Comparison of ENCODE assay signal across 11 mouse cellular contexts in the genomic region with DNA sequence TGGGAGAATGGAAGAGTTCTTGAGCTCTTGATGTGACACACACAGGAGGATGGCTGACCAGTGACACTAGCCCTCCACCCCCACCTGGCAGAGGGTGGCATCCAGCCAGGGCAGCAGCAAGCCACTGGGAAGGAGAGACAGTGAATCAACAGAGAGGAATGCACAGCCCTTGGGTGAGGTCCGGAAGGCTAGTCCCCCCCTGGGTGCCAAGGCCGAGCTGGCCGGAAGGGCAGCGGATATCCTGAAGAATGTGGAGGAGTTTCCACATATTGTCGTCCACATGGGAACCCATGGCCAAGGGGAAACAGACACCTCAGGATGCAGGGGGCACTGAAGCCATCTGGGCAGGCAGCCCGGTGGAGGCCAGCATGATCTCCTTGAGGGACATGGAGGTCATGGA. TPM values are rescaled to one million over a fixed set of nuclear protein-coding genes. Genes with fewer than 3 reads are reported as not detected.
DNase-seq lines count a peak whose midpoint lies in the region; ATAC-seq and TF ChIP-seq lines count a peak whose summit lies in the region.
"Had no signal": no experiment of that assay in that cellular context is flagged by ENCODE, and none has a peak within 500 bp of the region (broad histone marks: within the 10 kb centered on the region; RNA-seq: fewer than 3 reads in every experiment).

No protein-coding gene starts in this region.

- H3K9me3 ChIP-seq in stomach, embryonic 16.5 days (replicated peaks; ENCODE audit: control insufficient read depth, low read length) = no peaks in the 10 kb centered on the region
- H3K9me3 ChIP-seq in stomach, postnatal 0 days (ENCODE audit: control insufficient read depth, low read length) = no peaks in the 10 kb centered on the region
- H3K9me3 ChIP-seq: limb, embryonic 15.5 days had no signal

- TF ChIP-seq EP300 in stomach, postnatal 0 days (optimal IDR thresholded peaks at IDR 0.05) = no peak

- no peak overlapping the region for H3K4me2 ChIP-seq in stomach, embryonic 16.5 days (ENCODE audit: low read depth, low read length)
- no peak overlapping the region for H3K4me2 ChIP-seq in stomach, postnatal 0 days (replicated peaks; ENCODE audit: low read depth)
- H3K4me2 ChIP-seq: hindbrain, embryonic 14.5 days; limb, embryonic 15.5 days had no signal

- ATAC-seq in stomach, embryonic 16.5 days (ENCODE audit: insufficient read depth, low FRiP score) = peak; percentile 10; the same call in 1 of the 2 replicates
- ATAC-seq in stomach, postnatal 0 days (ENCODE audit: low FRiP score, low TSS enrichment) = no peak

- no peaks in the 10 kb centered on the region for H3K36me3 ChIP-seq in stomach, embryonic 16.5 days (ENCODE audit: control insufficient read depth, insufficient read depth, low read length)
- no peaks in the 10 kb centered on the region for H3K36me3 ChIP-seq in stomach, postnatal 0 days (ENCODE audit: control insufficient read depth, insufficient read depth, low read length)
- H3K36me3 ChIP-seq: limb, embryonic 15.5 days had no signal

- no peaks in the 10 kb centered on the region for H3K27me3 ChIP-seq in stomach, embryonic 16.5 days (ENCODE audit: control insufficient read depth, insufficient read depth, low read length)
- no peaks in the 10 kb centered on the region for H3K27me3 ChIP-seq in stomach, postnatal 0 days (ENCODE audit: control insufficient read depth, insufficient read depth, low read length)
- H3K27me3 ChIP-seq: limb, embryonic 15.5 days had no signal

- no peaks in the 10 kb centered on the region for H3K4me1 ChIP-seq in stomach, embryonic 16.5 days (ENCODE audit: control insufficient read depth, insufficient read depth, low read length)
- H3K4me1 ChIP-seq in stomach, postnatal 0 days (replicated peaks; ENCODE audit: control insufficient read depth, insufficient read depth) = no peaks in the 10 kb centered on the region
- H3K4me1 ChIP-seq: limb, embryonic 15.5 days had no signal

- no peak for TF ChIP-seq CTCF in stomach, postnatal 0 days (IDR thresholded peaks at IDR 0.05; ENCODE audit: low read depth)
- TF ChIP-seq CTCF in left cerebral cortex, adult 2 months (IDR thresholded peaks at IDR 0.05) = no peak

- DNase-seq in stomach, postnatal 0 days (ENCODE audit: low spot score) = no peak
- peak; percentile 67 for DNase-seq in heart, adult 8-10 months (ENCODE audit: low spot score)
- DNase-seq in kidney, postnatal 10 days = peak; percentile 78
- peak; percentile 36 for DNase-seq in skeletal muscle tissue, adult 2 months (ENCODE audit: low read depth, low spot score)
- no peak for DNase-seq in left cerebral cortex, adult 2 months (ENCODE audit: extremely low spot score in 1 of 2, low spot score in 2 of 2)
- no peak for DNase-seq in layer of hippocampus, adult 9-11 months
- no peak for DNase-seq in layer of hippocampus, adult 8-10 months (ENCODE audit: low spot score in 2 of 2)
- DNase-seq: right cerebral cortex, postnatal 4 days had no signal

- 78% methylated on average over 6 of the region's 6 CpGs for WGBS in stomach, embryonic 16.5 days
- 75% methylated on average over 6 of the region's 6 CpGs for WGBS in stomach, postnatal 0 days

- no peak overlapping the region for H3K9ac ChIP-seq in stomach, embryonic 16.5 days (ENCODE audit: low read length)
- H3K9ac ChIP-seq in stomach, postnatal 0 days (ENCODE audit: low read length) = no peak overlapping the region
- H3K9ac ChIP-seq: hindbrain, embryonic 14.5 days; limb, embryonic 15.5 days had no signal

- no peak overlapping the region for H3K4me3 ChIP-seq in stomach, embryonic 16.5 days (replicated peaks; ENCODE audit: low read length)
- H3K4me3 ChIP-seq in stomach, postnatal 0 days (ENCODE audit: low read depth, low read length) = no peak overlapping the region
- no peak overlapping the region for H3K4me3 ChIP-seq in left cerebral cortex, adult 2 months
- H3K4me3 ChIP-seq: limb, embryonic 15.5 days had no signal

- H3K27ac ChIP-seq in stomach, embryonic 16.5 days (ENCODE audit: low read length) = no peak overlapping the region
- no peak overlapping the region for H3K27ac ChIP-seq in stomach, postnatal 0 days (replicated peaks)
- H3K27ac ChIP-seq in left cerebral cortex, adult 2 months = no peak overlapping the region
- H3K27ac ChIP-seq: hindbrain, embryonic 14.5 days; limb, embryonic 15.5 days had no signal

- intact Hi-C loops in left cerebral cortex, adult 2 months (cut with DNase I) = no loop called here

RNA-seq across cellular contexts. Expression of gene Nrarp, which starts 35.2 kb away (rescaled TPM):
- polyA plus RNA-seq in stomach, embryonic 16.5 days (2015; fragmentation: Nextera tagmentation; extraction: Ambion mirVana) = 9.9 and 11.0 TPM in 2 replicates
- 25.3 and 25.6 TPM in 2 replicates for polyA plus RNA-seq in stomach, postnatal 0 days (2015; fragmentation: Nextera tagmentation; extraction: Ambion mirVana)
- 1 to 10 TPM; 5.0 to 9.4 (median 9.2) TPM for total RNA-seq in heart, adult 8-10 months (2022)
- 10 to 100 TPM; 20.2 to 21.7 TPM for total RNA-seq in left cerebral cortex, adult 2 months (2021)
- total RNA-seq in layer of hippocampus, adult 8-10 months (2022) = 10 to 100 TPM; 16.9 to 20.4 (median 19.5) TPM

RNA-seq across cellular contexts. Expression of gene Noxa1, which starts 50.4 kb away (rescaled TPM):
- 8.1 and 8.8 TPM in 2 replicates for polyA plus RNA-seq in stomach, embryonic 16.5 days (2015; fragmentation: Nextera tagmentation; extraction: Ambion mirVana)
- 4.0 and 4.4 TPM in 2 replicates for polyA plus RNA-seq in stomach, postnatal 0 days (2015; fragmentation: Nextera tagmentation; extraction: Ambion mirVana)
- not detected for total RNA-seq in heart, adult 8-10 months (2022)
- total RNA-seq in left cerebral cortex, adult 2 months (2021) = not detected
- total RNA-seq in layer of hippocampus, adult 8-10 months (2022) = not detected
- polyA plus RNA-seq: hindbrain, embryonic 14.5 days had no signal

RNA-seq across cellular contexts. Expression of gene Tor4a, which starts 51.3 kb away (rescaled TPM):
- 16.8 and 19.2 TPM in 2 replicates for polyA plus RNA-seq in stomach, embryonic 16.5 days (2015; fragmentation: Nextera tagmentation; extraction: Ambion mirVana)
- polyA plus RNA-seq in stomach, postnatal 0 days (2015; fragmentation: Nextera tagmentation; extraction: Ambion mirVana) = 13.1 and 13.7 TPM in 2 replicates
- total RNA-seq in heart, adult 8-10 months (2022) = 1 to 10 TPM; 3.9 to 5.0 (median 4.7) TPM
- 1 to 10 TPM; 2.0 to 2.2 TPM for total RNA-seq in left cerebral cortex, adult 2 months (2021)
- 1 to 10 TPM; 2.2 to 4.6 (median 2.8) TPM for total RNA-seq in layer of hippocampus, adult 8-10 months (2022)

Comparison
In these comparisons a context has a peak if more than half of its experiments do, and no peak if none do; other contexts are left out.
1. DNase-seq: peak in heart, adult 8-10 months (single experiment), kidney, postnatal 10 days (single experiment) and skeletal muscle tissue, adult 2 months (single experiment); none in stomach, postnatal 0 days (single experiment), left cerebral cortex, adult 2 months (0 of 2), layer of hippocampus, adult 9-11 months (single experiment) and layer of hippocampus, adult 8-10 months (0 of 2).